Mouse (Mus musculus) forebrain, postnatal 0 days (tissue): ENCODE measurements around the gene Dlec1. TPM values are rescaled to one million over a fixed set of nuclear protein-coding genes. Genes with fewer than 3 reads are reported as not detected.

Experiments used
- ATAC-seq: fragments of 200-750 bp; cut with Nextera tagmentation; 2 replicates; pipeline ENCODE4 v1.8.0; 2017; ENCODE audit warnings: mild to moderate bottlenecking, moderate library complexity
- DNase-seq: peaks from one replicate; pipeline ENCODE4 v3.0.0-alpha.2; 2015
- H3K27ac ChIP-seq: fragments of 300-500 bp; sonication (generic); 2 replicates; pipeline ENCODE4 v1.5.1; 2014; ENCODE audit warnings: low read depth, mild to moderate bottlenecking, antibody characterized with exemption, low read length, moderate library complexity, mixed read lengths
- H3K27me3 ChIP-seq: fragments of 300-500 bp; sonication (generic); 2 replicates; pipeline ENCODE4 v1.6.1; 2014; ENCODE audit warnings: mild to moderate bottlenecking, low read length, mixed read lengths; ENCODE audit not compliant: insufficient read depth
- H3K36me3 ChIP-seq: fragments of 300-500 bp; sonication (generic); 2 replicates; pipeline ENCODE4 v1.6.1; 2014; ENCODE audit warnings: mild to moderate bottlenecking, moderate library complexity; ENCODE audit not compliant: insufficient read depth
- H3K4me1 ChIP-seq: fragments of 300-500 bp; sonication (generic); 2 replicates; pipeline ENCODE4 v1.6.1; 2014; ENCODE audit warnings: antibody characterized with exemption; ENCODE audit not compliant: insufficient read depth
- H3K4me2 ChIP-seq: fragments of 300-500 bp; sonication (generic); 2 replicates; pipeline ENCODE4 v1.6.1; 2014; ENCODE audit warnings: low read depth, mild to moderate bottlenecking, moderate library complexity
- H3K4me3 ChIP-seq: fragments of 300-500 bp; sonication (generic); 2 replicates; pipeline ENCODE4 v1.5.1; 2014; ENCODE audit warnings: low read depth, low read length, mixed read lengths
- H3K9ac ChIP-seq: fragments of 300-500 bp; sonication (generic); 2 replicates; pipeline ENCODE4 v1.6.1; 2014; ENCODE audit warnings: mild to moderate bottlenecking
- H3K9me3 ChIP-seq: fragments of 300-500 bp; sonication (generic); 2 replicates; pipeline ENCODE4 v1.6.1; 2016; ENCODE audit warnings: low read length
- CTCF ChIP-seq: sonication (generic); IDR thresholded peaks from 2 replicates; pipeline ENCODE4 v1.5.1; 2016; ENCODE audit warnings: antibody characterized with exemption, control low read depth, low read depth
- WGBS: fragments of 180-500 bp; shearing (Covaris S2); extraction: QIAGEN DNeasy Blood & Tissue Kit; methylation state at CpG from one replicate; pipeline ENCODE4 v1.1.7; 2014; 5-methylcytosine and 5-hydroxymethylcytosine counted together
- polyA plus RNA-seq: library from polyadenylated mRNA; unstranded; fragments of >200 nt; fragmentation: Nextera tagmentation; extraction: Ambion mirVana; gene quantifications from 2 replicates; pipeline ENCODE4 v1.2.1, GENCODE M21; 2015
- total RNA-seq: library from RNA; depleted of rRNA; stranded (reverse); fragments of >200 nt; gene quantifications from 2 replicates; pipeline ENCODE4 v1.2.3, GENCODE M21; 2014

Dlec1 gene
- total and polyA plus RNA-seq, 2 experiments from 2014 or later = 0.40 to 2.0 TPM

- H3K4me3 ChIP-seq = no peak overlapping the region
- WGBS = 47% methylated on average over 2 of the region's 2 CpGs
- no peaks in the 10 kb centered on the region for H3K9me3 ChIP-seq
- no peak overlapping the region for H3K27ac ChIP-seq
- no peak overlapping the region for H3K9ac ChIP-seq
- H3K36me3 ChIP-seq = no peaks in the 10 kb centered on the region
- 0 out of 2 replicates have a peak, but pooled peaks cover 8% of the 10 kb centered on the region for H3K27me3 ChIP-seq
- ATAC-seq = no peak
- TF ChIP-seq CTCF = no peak
- H3K4me2 ChIP-seq = no peak overlapping the region
- H3K4me1 ChIP-seq = no peaks in the 10 kb centered on the region
- no peak for DNase-seq
These were observed 49.5 kb downstream of the Dlec1 start for GRCm38 (mm10) chr9:119151751-119152150.

GRCm38 (mm10) chr9:119155416-119155815 is 53.1 kb downstream of the Dlec1 start:
- DNase-seq (no peak), ATAC-seq (no peak)
- H3K4me2 ChIP-seq = no peak overlapping the region
- WGBS = 84% methylated on average over 8 of the region's 8 CpGs
- no peak overlapping the region for H3K4me3 ChIP-seq
- H3K27ac ChIP-seq = no peak overlapping the region
- peaks cover 8% of the 10 kb centered on the region; the same call in 1 of the 2 replicates for H3K27me3 ChIP-seq
- H3K9ac ChIP-seq = no peak overlapping the region
- H3K36me3 ChIP-seq = no peaks in the 10 kb centered on the region
- no peak for TF ChIP-seq CTCF
- H3K4me1 ChIP-seq = no peaks in the 10 kb centered on the region
- H3K9me3 ChIP-seq = no peaks in the 10 kb centered on the region

GRCm38 (mm10) chr9:119155826-119156225 is 53.5 kb downstream of the Dlec1 start:
- Histone ChIP-seq H3K9ac (no peak overlapping the region), H3K9me3 (no peaks in the 10 kb centered on the region), H3K4me1 (no peaks in the 10 kb centered on the region), H3K4me3 (no peak overlapping the region), H3K36me3 (no peaks in the 10 kb centered on the region), H3K27me3 (peaks cover 8% of the 10 kb centered on the region; the same call in 1 of the 2 replicates), H3K4me2 (peak overlapping the region; percentile 57; the same call in 1 of the 2 replicates), H3K27ac (no peak overlapping the region)
- TF ChIP-seq CTCF = no peak
- 56% methylated on average over 7 of the region's 7 CpGs for WGBS
- ATAC-seq (no peak), DNase-seq (no peak)

GRCm38 (mm10) chr9:119156278-119157201 is 54.3 kb downstream of the Dlec1 start, which contains the start of gene Acaa1b:
Acaa1b (minus strand) TSS chr9:119157093.
- peak; percentile 71 for TF ChIP-seq CTCF
- peak; percentile 72 for DNase-seq
- ATAC-seq = peak; percentile 95
- Histone ChIP-seq H3K27me3 (peaks cover 8% of the 10 kb centered on the region; the same call in 1 of the 2 replicates), H3K4me3 (peak within 1 kb of the TSS; percentile 38), H3K27ac (no peak within 1 kb of the TSS), H3K4me2 (peak within 1 kb of the TSS; percentile 57), H3K9me3 (no peaks in the 10 kb centered on the region), H3K36me3 (no peaks in the 10 kb centered on the region), H3K4me1 (no peaks in the 10 kb centered on the region), H3K9ac (peak within 1 kb of the TSS; percentile 28)
- WGBS = 4% methylated on average over 64 of the region's 65 CpGs

- Histone ChIP-seq H3K4me2 (no peak within 1 kb of the TSS), H3K27me3 (peaks cover 8% of the 10 kb centered on the region; the same call in 1 of the 2 replicates), H3K9ac (no peak within 1 kb of the TSS), H3K9me3 (no peaks in the 10 kb centered on the region), H3K4me3 (no peak within 1 kb of the TSS), H3K4me1 (no peaks in the 10 kb centered on the region), H3K27ac (no peak within 1 kb of the TSS), H3K36me3 (no peaks in the 10 kb centered on the region)
- WGBS = 60% methylated on average over 4 of the region's 4 CpGs
- DNase-seq = no peak
- ATAC-seq = no peak
- TF ChIP-seq CTCF = no peak
These were observed 56.6 kb downstream of the Dlec1 start, which contains the start of gene Gm47289 for GRCm38 (mm10) chr9:119158861-119159260. Gm47289 (plus strand) TSS chr9:119159161.

- no peak overlapping the region for H3K4me3 ChIP-seq
- H3K9me3 ChIP-seq = no peaks in the 10 kb centered on the region
- H3K4me2 ChIP-seq = no peak overlapping the region
- no peak for ATAC-seq
- no peak for TF ChIP-seq CTCF
- no peak overlapping the region for H3K27ac ChIP-seq
- peaks cover 5% of the 10 kb centered on the region; the same call in 1 of the 2 replicates for H3K27me3 ChIP-seq
- H3K4me1 ChIP-seq = no peaks in the 10 kb centered on the region
- no peak for DNase-seq
- no peaks in the 10 kb centered on the region for H3K36me3 ChIP-seq
- 90% methylated on average over 3 of the region's 3 CpGs for WGBS
- no peak overlapping the region for H3K9ac ChIP-seq
These were observed 58.4 kb downstream of the Dlec1 start for GRCm38 (mm10) chr9:119160689-119161088.

GRCm38 (mm10) chr9:119164743-119165142 is 62.5 kb downstream of the Dlec1 start:
- Histone ChIP-seq H3K9ac (no peak overlapping the region), H3K9me3 (no peaks in the 10 kb centered on the region), H3K27me3 (no peaks in the 10 kb centered on the region), H3K4me2 (no peak overlapping the region), H3K4me3 (no peak overlapping the region), H3K36me3 (no peaks in the 10 kb centered on the region), H3K27ac (no peak overlapping the region), H3K4me1 (no peaks in the 10 kb centered on the region)
- ATAC-seq (no peak), DNase-seq (no peak)
- 86% methylated on average over 7 of the region's 7 CpGs for WGBS
- TF ChIP-seq CTCF = no peak
